Mouse (Mus musculus): ENCODE results near the gene Lhpp. TPM values are rescaled to one million over a fixed set of nuclear protein-coding genes. Genes with fewer than 3 reads are reported as not detected.

Gene Lhpp
- total RNA-seq (2022): 10 to 100 TPM; 22.1 to 23.2 (median 22.3) TPM

DNA sequence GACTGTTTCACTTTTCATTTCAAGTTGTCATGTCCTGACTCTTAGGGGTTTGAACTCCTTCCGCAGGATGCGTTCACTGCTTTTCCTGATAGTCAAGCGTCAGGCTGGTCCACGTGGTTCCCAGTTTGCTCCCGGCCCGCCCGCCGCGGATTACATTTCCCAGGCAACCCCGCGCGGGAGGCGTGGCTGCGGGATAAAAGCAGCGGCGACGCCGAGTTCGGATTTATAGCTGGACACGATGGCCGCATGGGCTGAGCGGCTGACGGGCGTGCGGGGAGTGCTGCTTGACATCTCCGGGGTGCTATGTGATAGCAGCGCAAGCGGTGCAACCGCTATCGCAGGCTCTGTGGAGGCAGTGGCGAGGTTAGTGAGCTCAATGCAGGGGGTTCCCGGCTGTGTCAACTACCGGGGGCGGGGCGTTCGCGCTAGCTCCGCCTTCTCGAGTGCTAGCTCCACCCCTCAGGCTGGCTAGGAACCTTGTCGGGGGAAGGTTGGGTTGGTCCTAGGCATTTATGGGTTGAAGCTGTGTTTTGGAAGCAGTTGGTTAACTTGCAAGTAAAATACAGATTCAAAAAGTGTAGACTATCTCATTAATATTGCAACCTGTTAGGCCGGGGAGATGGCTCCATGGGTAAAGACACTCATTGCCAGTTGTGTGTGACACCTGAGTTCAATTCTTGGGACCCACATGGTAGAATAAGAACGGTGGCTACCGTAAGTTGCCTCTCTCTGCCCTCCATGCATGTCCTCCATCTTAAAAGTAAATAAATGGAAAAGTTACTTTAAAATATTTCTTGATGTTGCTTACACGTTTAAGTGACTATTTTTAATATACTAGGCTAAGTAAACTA is at the start of gene Lhpp:
Gene Lhpp (plus strand): TSS at position 171 of the 851 bp plus-strand sequence.
- DNase-seq (ENCODE audit: low spot score in 2 of 2): peak; percentile 57 to 77

- no peak for DNase-seq (ENCODE audit: low spot score in 2 of 2)
Observed at GRCm38 (mm10) chr7:132565831-132566230, 44.6 kb upstream of the Lhpp start.

DNA sequence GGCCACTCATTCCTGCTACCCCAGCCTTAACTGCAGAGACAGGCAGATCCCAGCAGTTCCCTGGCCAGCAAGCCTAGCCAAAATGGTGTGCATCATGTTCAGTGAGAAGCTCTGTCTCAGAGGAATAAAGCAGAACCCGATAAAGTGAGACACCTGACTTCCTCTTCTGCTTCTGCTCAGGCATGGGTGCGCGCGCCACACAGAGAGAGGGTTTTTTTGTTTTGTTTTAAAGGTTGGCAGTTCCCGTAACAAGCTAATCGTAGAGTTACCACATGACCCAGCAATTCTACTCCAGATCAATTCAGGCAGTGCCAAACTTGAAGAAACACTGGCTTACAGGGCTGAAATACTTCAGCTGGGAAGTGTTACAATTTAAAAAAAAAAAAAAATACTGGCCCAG is 41.6 kb upstream of the Lhpp start:
- DNase-seq (ENCODE audit: low spot score in 2 of 2): no peak

DNA sequence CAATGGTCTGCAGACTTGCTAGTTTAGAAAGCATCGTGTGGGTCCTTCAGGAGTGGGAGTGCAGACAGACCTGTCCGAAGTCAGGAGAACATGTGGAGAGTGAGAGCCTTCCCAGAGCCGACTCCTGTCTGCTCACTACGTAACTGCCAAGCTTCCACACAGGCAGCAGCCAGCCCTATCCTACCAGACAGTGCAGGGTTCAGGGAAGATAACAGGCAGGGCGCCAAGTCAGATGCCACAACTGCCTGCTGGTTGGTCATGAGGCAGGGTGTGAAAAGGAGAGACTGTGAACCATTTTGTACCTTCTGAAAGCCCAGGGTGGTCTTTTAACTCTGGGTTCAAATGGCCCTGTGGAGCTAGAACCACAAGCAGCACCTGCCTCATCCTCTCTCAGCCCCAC is 40.4 kb upstream of the Lhpp start:
- DNase-seq (ENCODE audit: low spot score in 2 of 2): no peak

- no peak for DNase-seq (ENCODE audit: low spot score in 2 of 2)
Observed at GRCm38 (mm10) chr7:132571481-132571880, 39.0 kb upstream of the Lhpp start.

- DNase-seq (ENCODE audit: low spot score in 2 of 2): no peak
Observed at GRCm38 (mm10) chr7:132572738-132573137, 37.7 kb upstream of the Lhpp start.

DNA sequence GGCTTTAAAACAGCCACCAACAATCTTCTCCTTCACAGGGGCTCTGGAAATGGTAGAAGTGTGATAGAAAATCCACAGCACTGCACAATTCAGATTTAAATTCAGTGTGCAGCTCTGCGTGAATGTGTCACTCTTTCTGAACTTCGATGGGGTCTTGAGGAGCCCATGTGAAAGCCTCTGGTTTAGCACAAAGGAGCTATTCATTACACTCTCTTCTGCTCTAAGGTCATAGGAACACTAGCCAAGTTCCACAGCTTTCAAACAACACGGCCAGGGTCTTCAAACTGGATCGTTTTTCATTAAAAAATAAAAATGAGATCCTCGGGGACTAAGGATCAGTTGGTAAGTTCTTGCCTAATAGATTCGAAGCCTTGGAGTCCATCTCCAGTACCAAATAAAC is 37.2 kb upstream of the Lhpp start:
- no peak for DNase-seq (ENCODE audit: low spot score in 2 of 2)

DNA sequence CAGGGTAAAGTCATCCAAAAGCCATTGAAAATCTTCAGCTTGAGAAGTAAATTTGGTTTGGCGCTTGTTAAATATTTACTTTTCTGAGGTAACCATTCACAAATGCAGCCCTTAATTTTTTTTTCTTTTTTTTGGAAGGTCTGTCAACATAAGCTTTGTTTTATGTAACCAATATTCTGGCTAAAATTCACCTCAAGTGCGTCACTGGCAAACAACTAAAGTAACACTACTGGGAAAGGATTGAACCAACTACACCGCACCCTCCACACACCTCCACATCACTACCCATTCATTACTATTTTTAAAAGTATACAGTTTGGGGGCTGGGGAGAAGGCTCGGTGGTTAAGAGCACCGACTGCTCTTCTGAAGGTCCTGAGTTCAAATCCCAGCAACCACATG is 35.8 kb upstream of the Lhpp start:
- no peak for DNase-seq (ENCODE audit: low spot score in 2 of 2)

- peak; percentile 78 to 84 for DNase-seq (ENCODE audit: low spot score in 2 of 2)
Observed at GRCm38 (mm10) chr7:132575623-132576022, 34.8 kb upstream of the Lhpp start.

DNA sequence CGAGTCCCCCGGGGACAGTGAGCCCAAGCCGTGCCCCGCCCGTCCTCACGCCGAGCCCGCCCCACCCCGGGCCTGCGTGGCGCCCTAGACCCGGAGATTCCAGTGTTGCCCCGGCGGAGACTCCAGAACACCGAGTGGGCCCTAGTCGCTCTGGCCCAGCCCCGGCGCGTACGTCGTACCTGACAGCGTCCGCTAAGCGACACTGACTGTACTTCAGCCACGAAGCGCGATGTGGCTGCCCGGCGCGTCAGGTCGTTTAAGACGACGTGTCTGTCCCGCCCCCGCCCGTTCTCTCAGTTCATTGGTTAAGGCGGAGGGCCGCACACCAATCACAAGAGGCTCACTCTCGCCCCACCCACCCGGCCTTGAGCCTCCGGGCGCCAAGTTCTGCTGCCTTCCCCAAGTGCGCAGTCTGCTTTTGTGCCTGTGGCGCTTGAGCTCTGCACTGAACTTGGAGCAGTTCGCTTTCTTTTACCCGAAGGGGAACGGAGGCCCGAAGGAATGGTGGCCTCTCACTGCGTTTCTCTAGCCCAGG is 34.3 kb upstream of the Lhpp start, which contains the start of gene Oat:
Gene Oat (minus strand): TSS at position 283 of the 535 bp plus-strand sequence.
- DNase-seq (ENCODE audit: low spot score in 2 of 2): peak; percentile 92 to 93

- DNase-seq (ENCODE audit: low spot score in 2 of 2): no peak
Observed at GRCm38 (mm10) chr7:132576891-132577290, 33.5 kb upstream of the Lhpp start.

GRCm38 (mm10) chr7:132580511-132580910 is 29.9 kb upstream of the Lhpp start:
- no peak for DNase-seq (ENCODE audit: low spot score in 2 of 2)

- no peak for DNase-seq (ENCODE audit: low spot score in 2 of 2)
Observed at GRCm38 (mm10) chr7:132581441-132581840, 29.0 kb upstream of the Lhpp start.

DNA sequence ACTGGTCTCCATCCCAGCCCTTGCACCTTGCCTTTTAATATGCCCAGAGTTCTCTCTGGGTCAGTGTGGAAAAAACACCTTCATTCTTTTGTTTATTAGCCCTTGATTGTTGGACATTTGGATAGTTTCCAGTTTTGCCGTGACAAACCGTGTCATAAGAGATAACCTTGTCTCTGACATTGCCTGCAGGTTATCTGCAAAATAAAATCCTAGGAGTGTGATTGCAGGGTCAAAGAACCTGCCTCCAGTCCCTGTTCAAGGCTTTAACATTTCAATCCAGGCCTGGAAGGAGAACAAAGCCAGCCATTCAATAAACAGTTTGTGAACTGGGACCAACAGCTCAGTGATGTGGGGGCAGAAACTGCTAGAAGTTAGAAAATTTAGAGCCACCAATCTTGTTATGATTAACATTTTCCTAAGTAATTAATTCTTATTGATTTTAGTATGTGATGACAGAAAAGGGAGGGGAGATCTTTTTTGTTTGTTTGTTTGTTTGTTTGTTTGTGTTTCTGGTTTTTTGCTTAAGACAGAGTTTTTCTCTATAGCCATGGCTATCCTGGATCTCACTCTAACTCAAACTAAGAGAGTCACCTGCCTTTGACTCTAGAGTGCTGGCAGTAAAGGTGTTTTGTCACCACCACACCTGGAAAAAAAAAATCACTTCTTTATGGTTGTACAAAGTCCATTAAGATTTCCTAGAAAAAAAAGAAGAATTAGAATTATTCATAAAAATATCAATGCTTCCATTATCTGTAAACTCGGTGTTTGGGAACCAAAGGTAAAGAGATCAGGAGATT is 24.5 kb upstream of the Lhpp start:
- DNase-seq (ENCODE audit: low spot score in 2 of 2): no peak

DNA sequence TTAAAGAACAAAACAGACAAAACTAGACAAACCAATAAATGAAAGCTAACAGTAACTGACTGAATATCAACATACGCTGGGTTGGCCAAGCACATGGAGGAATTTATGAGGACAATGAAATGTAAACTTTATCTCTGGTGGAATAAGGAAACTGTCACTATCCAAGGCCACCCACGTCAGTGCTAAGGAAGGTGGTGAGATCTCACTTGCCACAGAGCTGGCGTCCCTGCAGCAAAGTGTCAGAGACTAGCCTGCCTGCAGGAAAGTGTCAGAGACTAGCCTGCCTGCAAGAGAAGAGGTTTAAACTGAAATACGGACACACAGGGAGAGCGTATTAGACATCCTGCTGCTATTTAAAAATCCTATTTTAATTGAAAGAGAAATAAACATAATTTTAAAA is 23.3 kb upstream of the Lhpp start:
- DNase-seq (ENCODE audit: low spot score in 2 of 2): no peak

- DNase-seq (ENCODE audit: low spot score in 2 of 2): no peak
Observed at GRCm38 (mm10) chr7:132589610-132590009, 20.8 kb upstream of the Lhpp start.

- DNase-seq (ENCODE audit: low spot score in 2 of 2): no peak
Observed at GRCm38 (mm10) chr7:132593762-132594161, 16.7 kb upstream of the Lhpp start.

- no peak for DNase-seq (ENCODE audit: low spot score in 2 of 2)
Observed at GRCm38 (mm10) chr7:132594325-132594724, 16.1 kb upstream of the Lhpp start.

DNA sequence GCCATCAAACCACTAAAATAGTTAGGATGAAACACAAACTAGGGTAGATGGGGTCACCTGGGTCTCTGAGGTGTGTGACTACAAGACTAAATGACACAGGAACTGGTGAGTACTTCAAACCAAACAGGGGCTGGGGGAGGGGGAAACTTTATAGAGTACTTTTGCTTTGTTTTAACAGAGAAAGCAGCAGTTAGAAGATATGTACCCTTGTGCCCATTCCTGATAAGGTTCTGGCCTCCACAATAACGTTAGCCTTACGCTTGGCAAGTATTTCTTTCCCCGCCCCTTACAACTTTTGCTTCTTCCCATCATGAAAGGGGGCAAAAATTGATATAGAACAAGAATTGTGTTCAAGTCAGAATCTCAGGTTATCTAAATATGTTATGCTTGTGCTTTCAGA is 14.7 kb upstream of the Lhpp start:
- DNase-seq (ENCODE audit: low spot score in 2 of 2): no peak

DNA sequence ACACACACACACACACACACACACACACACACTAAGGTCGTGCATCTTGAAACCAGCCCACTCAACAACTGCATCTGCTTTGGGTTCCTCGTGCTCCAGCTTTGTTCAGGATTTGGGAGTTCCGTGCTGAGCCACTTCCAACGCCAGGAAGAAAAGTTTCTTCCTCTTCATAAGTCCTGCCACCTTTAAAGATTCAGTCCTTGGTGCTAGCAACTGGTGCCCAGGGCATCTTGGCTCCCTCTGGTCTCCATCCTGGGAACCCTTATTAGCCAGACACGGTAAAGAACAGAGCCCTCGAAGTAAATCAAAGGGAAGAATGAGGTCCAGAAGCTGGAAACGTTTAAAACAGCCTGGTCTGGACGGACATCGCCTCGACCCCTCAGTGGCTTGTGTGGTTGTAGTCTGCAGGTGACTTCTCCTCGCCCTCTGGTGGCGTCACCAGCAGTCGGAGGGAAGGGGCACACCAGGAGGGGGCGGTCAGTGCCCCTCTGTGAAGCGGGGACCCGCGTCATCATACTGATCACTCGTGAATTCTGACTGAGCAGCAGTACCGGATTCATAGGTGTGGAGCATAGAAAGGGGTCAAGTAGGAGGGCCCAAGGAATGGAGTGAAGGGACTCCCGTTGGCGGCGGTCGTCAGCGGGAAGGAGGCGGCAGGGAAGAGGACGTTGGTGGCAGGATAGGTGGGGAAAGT is 13.7 kb upstream of the Lhpp start:
- DNase-seq (ENCODE audit: low spot score in 2 of 2): no peak

GRCm38 (mm10) chr7:132597251-132598041 is 13.0 kb upstream of the Lhpp start:
- DNase-seq (ENCODE audit: low spot score in 2 of 2): no peak
